11 mouse cellular contexts compared by ENCODE assay signal in genomic region chr8:122938591-122938990, GRCm38 (mm10).
A peak's percentile ranks its signal among the peaks of the same experiment; 100 is the strongest.
DNase-seq lines count a peak whose midpoint lies in the region; ATAC-seq lines count a peak whose summit lies in the region.
"Had no signal": no experiment of that assay in that cellular context is flagged by ENCODE, and none has a peak within 500 bp of the region (broad histone marks: within the 10 kb centered on the region; RNA-seq: fewer than 3 reads in every experiment).

No protein-coding gene starts in this region.

- no peak for DNase-seq in forebrain, embryonic 10.5 days (ENCODE audit: extremely low spot score, low spot score)
- peak; percentile 48 to 64 for DNase-seq in spleen, adult 18-20 months
- no peak for DNase-seq in spleen, adult 12 weeks (ENCODE audit: low spot score)
- DNase-seq in urinary bladder, postnatal 36 days (ENCODE audit: low spot score in 2 of 2) = no peak
- DNase-seq in cerebellum, adult 11 months = no peak
- DNase-seq in urinary bladder, postnatal 14 days (ENCODE audit: low spot score) = no peak
- DNase-seq: adrenal gland, postnatal 14 days had no signal

- no peak overlapping the region for H3K4me3 ChIP-seq in forebrain, embryonic 12.5 days (replicated peaks)
- H3K4me3 ChIP-seq in forebrain, embryonic 10.5 days = no peak overlapping the region
- H3K4me3 ChIP-seq: embryonic facial prominence, embryonic 15.5 days; limb, embryonic 10.5 days had no signal

- WGBS in forebrain, embryonic 12.5 days = 63% methylated on average over 4 of the region's 4 CpGs
- WGBS in forebrain, embryonic 10.5 days = 55% methylated on average over 4 of the region's 4 CpGs

- no peaks in the 10 kb centered on the region for H3K9me3 ChIP-seq in forebrain, embryonic 12.5 days
- no peaks in the 10 kb centered on the region for H3K9me3 ChIP-seq in forebrain, embryonic 10.5 days
- H3K9me3 ChIP-seq: embryonic facial prominence, embryonic 15.5 days; limb, embryonic 10.5 days had no signal

- H3K27me3 ChIP-seq in forebrain, embryonic 12.5 days = no peaks in the 10 kb centered on the region
- H3K27me3 ChIP-seq in forebrain, embryonic 10.5 days (ENCODE audit: poor library complexity, severe bottlenecking) = no peaks in the 10 kb centered on the region
- H3K27me3 ChIP-seq: embryonic facial prominence, embryonic 15.5 days had no signal

- 0 out of 2 replicates have a peak overlapping the region, but pooled peaks have one; percentile 61 for H3K27ac ChIP-seq in forebrain, embryonic 12.5 days
- no peak overlapping the region for H3K27ac ChIP-seq in forebrain, embryonic 10.5 days
- H3K27ac ChIP-seq: embryonic facial prominence, embryonic 15.5 days had no signal

- H3K9ac ChIP-seq in forebrain, embryonic 12.5 days = no peak overlapping the region
- H3K9ac ChIP-seq: embryonic facial prominence, embryonic 15.5 days had no signal

- H3K4me2 ChIP-seq in forebrain, embryonic 12.5 days = no peak overlapping the region
- H3K4me2 ChIP-seq: embryonic facial prominence, embryonic 15.5 days had no signal

- peaks cover 26% of the 10 kb centered on the region for H3K4me1 ChIP-seq in forebrain, embryonic 12.5 days
- H3K4me1 ChIP-seq in forebrain, embryonic 10.5 days = peaks cover 18% of the 10 kb centered on the region

- ATAC-seq in forebrain, embryonic 12.5 days (ENCODE audit: low FRiP score) = no peak
- ATAC-seq in megakaryocyte, adult 5-6 weeks (ENCODE audit: poor library complexity, severe bottlenecking) = peak; percentile 47; the same call in 1 of the 2 replicates

- H3K36me3 ChIP-seq in forebrain, embryonic 12.5 days (replicated peaks) = no peaks in the 10 kb centered on the region
- peaks cover 8% of the 10 kb centered on the region for H3K36me3 ChIP-seq in forebrain, embryonic 10.5 days (replicated peaks)
- H3K36me3 ChIP-seq: embryonic facial prominence, embryonic 15.5 days had no signal

Comparison
In these comparisons a context has a peak if more than half of its experiments do, and no peak if none do; other contexts are left out.
1. DNase-seq: peak in spleen, adult 18-20 months (2 of 2); none in forebrain, embryonic 10.5 days (single experiment), spleen, adult 12 weeks (single experiment), urinary bladder, postnatal 36 days (0 of 2), cerebellum, adult 11 months (single experiment) and urinary bladder, postnatal 14 days (single experiment).